Mouse (Mus musculus) adrenal gland, adult 2 months (tissue): Measurements from ENCODE around the gene Zfp511. TPM values are rescaled to one million over a fixed set of nuclear protein-coding genes. Genes with fewer than 3 reads are reported as not detected.

Experiments used
- microRNA-seq, 2 experiments: library from miRNA; unstranded; fragments of <30 nt; microRNA quantifications; one replicate each; pipeline ENCODE4 v1.2.0; 2021
- polyA plus RNA-seq: library from polyadenylated mRNA; depleted of rRNA; stranded (reverse); fragments of >200 nt; gene quantifications from 2 replicates; pipeline ENCODE4 v1.2.3, GENCODE M21; 2012; rRNA removed
- total RNA-seq, 2 experiments: library from RNA; stranded (reverse); gene quantifications; 2 replicates each; pipeline ENCODE4 v1.2.3; 2021

Zfp511 gene
- total and polyA plus RNA-seq, 3 experiments, result 22.2 to 49.2 (median 23.7) TPM

Small RNAs within 50 kb of the gene (microRNA-seq; reads per million reads assigned to microRNA genes)
- 0 to 0.41 reads per million in 2 experiments for gene Mir7062

Other genes with a start within 250 kb of the Zfp511 start
- 1 to 10 TPM; 2.6 to 4.5 TPM for gene Adgra1, start 202.2 kb upstream of the Zfp511 start, total RNA-seq
- 3.4 and 4.5 TPM in 2 replicates for gene Adgra1, start 202.2 kb upstream of the Zfp511 start, polyA plus RNA-seq
- under 1 TPM; 0.59 to 0.66 TPM for gene Kndc1, start 141.7 kb upstream of the Zfp511 start, total RNA-seq
- 0.53 and 0.54 TPM in 2 replicates for gene Kndc1, start 141.7 kb upstream of the Zfp511 start, polyA plus RNA-seq
- not detected for gene Utf1, start 92.6 kb upstream of the Zfp511 start, total RNA-seq
- 0.10 and 0.22 TPM in 2 replicates for gene Utf1, start 92.6 kb upstream of the Zfp511 start, polyA plus RNA-seq
- gene 6430531B16Rik, start 57.6 kb upstream of the Zfp511 start, total RNA-seq, result not detected
- gene 6430531B16Rik, start 57.6 kb upstream of the Zfp511 start, polyA plus RNA-seq, result 0.19 and 0.80 TPM in 2 replicates
- 1 to 10 TPM; 1.9 to 3.3 TPM for gene Adam8, start 43.8 kb upstream of the Zfp511 start, total RNA-seq
- gene Adam8, start 43.8 kb upstream of the Zfp511 start, polyA plus RNA-seq, result 3.4 and 3.5 TPM in 2 replicates
- gene Tubgcp2, start 278 bp downstream of the Zfp511 start, total RNA-seq, result 10 to 100 TPM; 26.6 to 26.8 TPM
- 13.5 and 16.4 TPM in 2 replicates for gene Tubgcp2, start 278 bp downstream of the Zfp511 start, polyA plus RNA-seq
- gene Msx3, start 12.7 kb downstream of the Zfp511 start, total RNA-seq, result not detected
- not detected in 2 replicates for gene Msx3, start 12.7 kb downstream of the Zfp511 start, polyA plus RNA-seq
- gene Caly, start 46.2 kb downstream of the Zfp511 start, total RNA-seq, result 1 to 10 TPM; 5.7 to 5.9 TPM
- 13.9 and 21.2 TPM in 2 replicates for gene Caly, start 46.2 kb downstream of the Zfp511 start, polyA plus RNA-seq
- not detected for gene Prap1, start 57.0 kb downstream of the Zfp511 start, total RNA-seq
- gene Prap1, start 57.0 kb downstream of the Zfp511 start, polyA plus RNA-seq, result not detected in 2 replicates
- gene Fuom, start 66.0 kb downstream of the Zfp511 start, total RNA-seq, result 10 to 100 TPM; 61.9 to 72.5 TPM
- 89.3 and 100 TPM in 2 replicates for gene Fuom, start 66.0 kb downstream of the Zfp511 start, polyA plus RNA-seq
- 10 to 100 TPM; 19.4 to 22.6 TPM for gene Paox, start 79.4 kb downstream of the Zfp511 start, total RNA-seq
- 14.9 and 18.9 TPM in 2 replicates for gene Paox, start 79.4 kb downstream of the Zfp511 start, polyA plus RNA-seq
- gene Echs1, start 80.1 kb downstream of the Zfp511 start, total RNA-seq, result 100 to 1,000 TPM; 395 to 540 TPM
- gene Echs1, start 80.1 kb downstream of the Zfp511 start, polyA plus RNA-seq, result 136 and 147 TPM in 2 replicates
- 10 to 100 TPM; 27.4 to 38.2 TPM for gene Mtg1, start 101.2 kb downstream of the Zfp511 start, total RNA-seq
- 19.0 and 22.6 TPM in 2 replicates for gene Mtg1, start 101.2 kb downstream of the Zfp511 start, polyA plus RNA-seq
- 1 to 10 TPM in 1 of 2 experiments, under 1 TPM in 1; 0.55 to 1.2 TPM for gene Sprn, start 118.5 kb downstream of the Zfp511 start, total RNA-seq
- 0.99 and 2.4 TPM in 2 replicates for gene Sprn, start 118.5 kb downstream of the Zfp511 start, polyA plus RNA-seq
- gene Olfr522, start 128.4 kb downstream of the Zfp511 start, total RNA-seq, result not detected
- not detected in 2 replicates for gene Olfr522, start 128.4 kb downstream of the Zfp511 start, polyA plus RNA-seq
- not detected for gene Olfr523, start 136.8 kb downstream of the Zfp511 start, total RNA-seq
- not detected in 2 replicates for gene Olfr523, start 136.8 kb downstream of the Zfp511 start, polyA plus RNA-seq
- gene Olfr524, start 169.6 kb downstream of the Zfp511 start, total RNA-seq, result not detected
- gene Olfr524, start 169.6 kb downstream of the Zfp511 start, polyA plus RNA-seq, result not detected in 2 replicates
- gene Cd163l1, start 181.9 kb downstream of the Zfp511 start, total RNA-seq, result not detected
- gene Cd163l1, start 181.9 kb downstream of the Zfp511 start, polyA plus RNA-seq, result 0.08 TPM in 1 of 2 replicates, not detected in the other
- not detected for gene 5830411N06Rik, start 210.9 kb downstream of the Zfp511 start, total RNA-seq
- gene 5830411N06Rik, start 210.9 kb downstream of the Zfp511 start, polyA plus RNA-seq, result not detected in 2 replicates